Mouse (Mus musculus) embryonic facial prominence, embryonic 15.5 days (tissue): ENCODE results near the gene Gm20662. TPM values are rescaled to one million over a fixed set of nuclear protein-coding genes. Genes with fewer than 3 reads are reported as not detected.

Experiments
- microRNA-seq: library from miRNA; unstranded; fragments of <30 nt; microRNA quantifications from one replicate; pipeline ENCODE4, GENCODE M21; 2016; ENCODE audit warnings: borderline number of aligned reads
- polyA plus RNA-seq: library from polyadenylated mRNA; unstranded; fragments of >200 nt; fragmentation: Nextera tagmentation; extraction: Ambion mirVana; gene quantifications from 2 replicates; pipeline ENCODE4 v1.2.1, GENCODE M21; 2015

Gene Gm20662
- polyA plus RNA-seq, 1 experiment from 2014 or later: 0.52 TPM

Small RNAs within 50 kb of the gene (microRNA-seq; reads per million reads assigned to microRNA genes)
- gene Mir7088: not detected

Other genes with a start within 250 kb of the Gm20662 start
- 198 and 218 TPM in 2 replicates for gene Rbm5, start 225.4 kb upstream of the Gm20662 start, polyA plus RNA-seq
- gene Rbm6, start 123.1 kb upstream of the Gm20662 start, polyA plus RNA-seq: 75.7 and 77.6 TPM in 2 replicates
- 17.2 and 18.2 TPM in 2 replicates for gene Mon1a, start 108.2 kb upstream of the Gm20662 start, polyA plus RNA-seq
- 7.4 and 7.7 TPM in 2 replicates for gene Mst1r, start 89.5 kb upstream of the Gm20662 start, polyA plus RNA-seq
- gene Actl11, start 67.9 kb upstream of the Gm20662 start, polyA plus RNA-seq: not detected in 2 replicates
- gene Camkv, start 60.7 kb upstream of the Gm20662 start, polyA plus RNA-seq: 5.9 and 6.0 TPM in 2 replicates
- 16.6 and 18.7 TPM in 2 replicates for gene Traip, start 46.2 kb upstream of the Gm20662 start, polyA plus RNA-seq
- gene Uba7, start 20.8 kb upstream of the Gm20662 start, polyA plus RNA-seq: 22.4 and 28.0 TPM in 2 replicates
- 6.4 and 6.9 TPM in 2 replicates for gene Gm20661, start 13.3 kb upstream of the Gm20662 start, polyA plus RNA-seq
- gene Inka1, start 10.5 kb upstream of the Gm20662 start, polyA plus RNA-seq: 90.4 and 97.1 TPM in 2 replicates
- gene Cdhr4, start 3.9 kb upstream of the Gm20662 start, polyA plus RNA-seq: 9.5 and 12.7 TPM in 2 replicates
- 67.9 and 68.7 TPM in 2 replicates for gene Ip6k1, start 6.2 kb downstream of the Gm20662 start, polyA plus RNA-seq
- gene Gmppb, start 52.9 kb downstream of the Gm20662 start, polyA plus RNA-seq: 38.4 and 40.5 TPM in 2 replicates
- 4.0 and 5.0 TPM in 2 replicates for gene Amigo3, start 56.8 kb downstream of the Gm20662 start, polyA plus RNA-seq
- 3.1 and 3.5 TPM in 2 replicates for gene Mst1, start 84.1 kb downstream of the Gm20662 start, polyA plus RNA-seq
- 28.7 and 34.9 TPM in 2 replicates for gene Rnf123, start 87.0 kb downstream of the Gm20662 start, polyA plus RNA-seq
- 48.3 and 51.2 TPM in 2 replicates for gene Apeh, start 98.3 kb downstream of the Gm20662 start, polyA plus RNA-seq
- 1.0 and 1.3 TPM in 2 replicates for gene Bsn, start 194.0 kb downstream of the Gm20662 start, polyA plus RNA-seq